Mouse (Mus musculus): ENCODE measurements at regions not wholly inside any gene's neighbourhood (a gene's known extent, or its start where the extent isn't known, plus 50 kb on each side); places are given as distances from the start of the nearest gene placed in this dataset.

DNA sequence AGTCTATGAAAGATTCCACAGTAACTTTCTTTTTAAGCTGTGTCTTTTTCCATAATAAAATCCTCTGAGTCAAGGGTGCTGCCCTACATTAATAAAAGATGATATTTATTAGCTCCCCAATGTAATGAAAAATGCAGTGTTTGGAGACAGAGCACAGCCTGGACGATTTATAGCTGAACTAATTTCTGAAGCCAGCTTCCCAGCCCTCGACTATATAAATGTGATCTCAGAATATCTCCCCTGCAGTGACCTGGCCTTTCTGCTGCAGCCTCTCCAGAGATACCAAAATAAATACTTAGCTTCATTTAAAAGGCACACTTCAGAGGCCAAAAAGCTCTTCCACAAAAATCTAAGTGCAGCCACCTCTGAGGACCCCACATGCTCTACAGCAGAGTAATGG, 534.7 kb downstream of the Zfp619 start:
- Histone ChIP-seq H3K4me1 (replicated peaks; ENCODE audit: control insufficient read depth, insufficient read depth, low read length) (no peaks in the 10 kb centered on the region), H3K27me3 (ENCODE audit: control insufficient read depth, insufficient read depth, low read length) (no peaks in the 10 kb centered on the region), H3K9ac (ENCODE audit: low read depth, low read length) (no peak overlapping the region), H3K4me3 (ENCODE audit: low read depth, low read length) (no peak overlapping the region), H3K4me2 (replicated peaks; ENCODE audit: low read depth, low read length) (no peak overlapping the region), H3K36me3 (ENCODE audit: control insufficient read depth, insufficient read depth, low read length) (no peaks in the 10 kb centered on the region), H3K27ac (ENCODE audit: low read depth, low read length) (no peak overlapping the region), H3K9me3 (ENCODE audit: control insufficient read depth, low read length) (no peaks in the 10 kb centered on the region)
- DNase-seq (ENCODE audit: low spot score) (no peak), ATAC-seq (ENCODE audit: low FRiP score) (no peak)
- 69% methylated on average over 2 of the region's 2 CpGs for WGBS

DNA sequence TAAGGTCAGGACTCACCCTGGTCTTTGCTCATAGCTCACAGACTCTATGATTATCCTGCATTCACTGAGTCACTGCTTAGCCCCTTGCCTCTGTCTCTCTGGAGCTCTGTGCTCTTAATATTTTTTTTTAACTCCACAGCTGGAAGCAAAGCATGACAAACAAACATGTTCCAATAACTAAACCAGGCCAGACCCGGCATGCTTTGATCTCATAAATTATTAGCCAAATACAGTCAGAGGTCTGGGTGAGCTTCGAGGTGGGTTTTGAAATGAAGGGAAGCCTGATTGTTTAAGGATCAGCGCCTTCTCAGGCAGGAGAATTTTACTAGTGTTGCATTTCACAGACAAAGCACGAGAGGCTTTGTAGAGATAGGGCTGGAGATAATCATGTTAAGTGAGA, 541.3 kb downstream of the Zfp619 start:
- no peaks in the 10 kb centered on the region for H3K9me3 ChIP-seq (ENCODE audit: control insufficient read depth, low read length)
- WGBS: 77% methylated on average over 4 of the region's 4 CpGs
- H3K9ac ChIP-seq (ENCODE audit: low read depth, low read length): no peak overlapping the region
- H3K27me3 ChIP-seq (ENCODE audit: control insufficient read depth, insufficient read depth, low read length): no peaks in the 10 kb centered on the region
- H3K4me2 ChIP-seq (replicated peaks; ENCODE audit: low read depth, low read length): no peak overlapping the region
- H3K4me1 ChIP-seq (replicated peaks; ENCODE audit: control insufficient read depth, insufficient read depth, low read length): no peaks in the 10 kb centered on the region
- no peak overlapping the region for H3K4me3 ChIP-seq (ENCODE audit: low read depth, low read length)
- H3K27ac ChIP-seq (ENCODE audit: low read depth, low read length): no peak overlapping the region
- ATAC-seq (ENCODE audit: low FRiP score) (no peak), DNase-seq (ENCODE audit: low spot score) (no peak)
- no peaks in the 10 kb centered on the region for H3K36me3 ChIP-seq (ENCODE audit: control insufficient read depth, insufficient read depth, low read length)

DNA sequence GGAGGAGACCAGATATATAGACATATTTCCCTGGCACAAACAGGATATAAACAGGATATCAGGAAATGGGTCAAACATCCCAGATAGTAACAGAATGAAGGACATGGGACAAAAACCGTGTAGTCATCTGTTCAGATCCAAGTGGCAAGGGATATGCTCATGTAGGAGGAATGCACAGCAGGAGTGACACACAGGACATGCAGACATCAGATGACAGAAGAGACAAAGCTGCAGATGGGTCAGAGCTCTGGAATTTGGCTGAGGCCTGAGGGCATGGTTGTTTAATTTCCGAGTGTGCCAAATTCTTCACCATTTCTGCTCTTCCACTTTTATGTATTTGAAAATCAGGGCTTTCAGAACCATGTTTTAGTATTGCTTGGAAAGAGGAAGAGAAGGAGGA, 547.1 kb downstream of the Zfp619 start:
- no peaks in the 10 kb centered on the region for H3K36me3 ChIP-seq (ENCODE audit: control insufficient read depth, insufficient read depth, low read length)
- no peak overlapping the region for H3K27ac ChIP-seq (ENCODE audit: low read depth, low read length)
- H3K4me1 ChIP-seq (replicated peaks; ENCODE audit: control insufficient read depth, insufficient read depth, low read length): no peaks in the 10 kb centered on the region
- H3K9ac ChIP-seq (ENCODE audit: low read depth, low read length): no peak overlapping the region
- H3K27me3 ChIP-seq (ENCODE audit: control insufficient read depth, insufficient read depth, low read length): no peaks in the 10 kb centered on the region
- no peak overlapping the region for H3K4me3 ChIP-seq (ENCODE audit: low read depth, low read length)
- ATAC-seq (ENCODE audit: low FRiP score): no peak
- WGBS: 61% methylated on average over 2 of the region's 2 CpGs
- H3K4me2 ChIP-seq (replicated peaks; ENCODE audit: low read depth, low read length): no peak overlapping the region
- H3K9me3 ChIP-seq (ENCODE audit: control insufficient read depth, low read length): no peaks in the 10 kb centered on the region
- no peak for DNase-seq (ENCODE audit: low spot score)

DNA sequence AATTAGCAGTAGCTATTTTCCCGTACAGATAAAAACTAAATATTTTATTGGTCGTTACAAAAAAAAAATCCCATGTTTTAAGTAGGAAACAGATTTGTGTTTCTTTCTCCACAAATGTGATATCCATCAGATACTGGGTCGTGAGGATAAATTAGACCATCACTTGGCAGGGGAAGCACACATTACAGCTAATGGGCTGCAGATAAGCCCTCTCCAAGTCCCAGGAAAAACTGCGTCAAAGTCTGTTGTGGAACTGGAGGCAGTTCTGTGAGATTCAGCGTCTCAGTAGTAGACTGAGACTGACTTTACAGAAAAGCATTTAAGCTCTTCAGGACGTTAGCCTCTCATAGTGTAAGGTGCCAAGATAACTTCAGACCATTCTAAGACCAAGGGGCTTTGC, 548.0 kb downstream of the Zfp619 start:
- H3K27me3 ChIP-seq (ENCODE audit: control insufficient read depth, insufficient read depth, low read length): no peaks in the 10 kb centered on the region
- DNase-seq (ENCODE audit: low spot score) (no peak), ATAC-seq (ENCODE audit: low FRiP score) (no peak)
- WGBS: 88% methylated on average over 6 of the region's 6 CpGs
- H3K4me1 ChIP-seq (replicated peaks; ENCODE audit: control insufficient read depth, insufficient read depth, low read length): no peaks in the 10 kb centered on the region
- no peaks in the 10 kb centered on the region for H3K36me3 ChIP-seq (ENCODE audit: control insufficient read depth, insufficient read depth, low read length)
- H3K27ac ChIP-seq (ENCODE audit: low read depth, low read length): no peak overlapping the region
- H3K4me2 ChIP-seq (replicated peaks; ENCODE audit: low read depth, low read length): no peak overlapping the region
- no peak overlapping the region for H3K9ac ChIP-seq (ENCODE audit: low read depth, low read length)
- no peaks in the 10 kb centered on the region for H3K9me3 ChIP-seq (ENCODE audit: control insufficient read depth, low read length)
- no peak overlapping the region for H3K4me3 ChIP-seq (ENCODE audit: low read depth, low read length)

DNA sequence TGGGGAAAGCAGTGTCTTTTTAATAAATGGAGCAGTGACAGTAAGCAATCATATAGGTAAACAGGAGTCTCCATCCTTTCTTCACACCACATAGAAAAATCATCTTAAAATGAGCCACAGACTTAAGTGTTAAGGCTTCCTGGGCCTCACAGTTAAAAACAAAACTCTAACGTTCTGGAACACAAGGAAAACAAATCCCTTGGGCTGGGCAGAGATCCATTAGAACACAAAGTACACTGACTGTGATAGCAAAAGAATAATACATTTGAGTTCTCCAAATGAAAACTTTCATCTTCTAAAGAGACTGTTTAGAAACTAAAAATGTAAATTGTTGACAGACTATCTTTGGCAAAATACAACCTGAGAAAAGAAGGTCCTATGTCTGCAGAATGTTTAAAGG, 549.8 kb downstream of the Zfp619 start:
- DNase-seq (ENCODE audit: low spot score) (no peak), ATAC-seq (ENCODE audit: low FRiP score) (no peak)
- Histone ChIP-seq H3K4me1 (replicated peaks; ENCODE audit: control insufficient read depth, insufficient read depth, low read length) (no peaks in the 10 kb centered on the region), H3K9ac (ENCODE audit: low read depth, low read length) (no peak overlapping the region), H3K27ac (ENCODE audit: low read depth, low read length) (no peak overlapping the region), H3K36me3 (ENCODE audit: control insufficient read depth, insufficient read depth, low read length) (no peaks in the 10 kb centered on the region), H3K27me3 (ENCODE audit: control insufficient read depth, insufficient read depth, low read length) (no peaks in the 10 kb centered on the region), H3K4me3 (ENCODE audit: low read depth, low read length) (no peak overlapping the region), H3K9me3 (ENCODE audit: control insufficient read depth, low read length) (no peaks in the 10 kb centered on the region), H3K4me2 (replicated peaks; ENCODE audit: low read depth, low read length) (no peak overlapping the region)
- WGBS: 76% methylated on average over 1 of the region's 1 CpGs

DNA sequence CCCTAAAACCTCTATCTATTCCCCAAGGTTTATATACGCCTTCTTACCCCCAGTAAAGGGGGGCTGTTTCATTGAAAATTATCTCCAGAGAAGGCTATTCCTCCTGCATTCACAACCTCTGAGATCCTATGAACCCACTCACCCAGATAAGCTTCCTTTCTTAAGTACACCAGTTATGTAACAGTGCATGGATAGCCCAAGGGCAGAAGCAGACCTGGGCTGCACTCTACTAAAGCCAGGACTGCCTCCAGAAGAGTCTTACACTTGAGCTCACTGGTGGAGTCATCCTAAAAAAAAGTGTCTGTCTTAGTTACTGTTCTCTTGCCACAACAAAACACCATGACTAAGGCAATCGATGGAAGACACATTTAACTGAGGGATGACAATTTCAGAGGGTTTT, 553.7 kb downstream of the Zfp619 start:
- Histone ChIP-seq H3K9me3 (ENCODE audit: control insufficient read depth, low read length) (no peaks in the 10 kb centered on the region), H3K4me1 (replicated peaks; ENCODE audit: control insufficient read depth, insufficient read depth, low read length) (no peaks in the 10 kb centered on the region), H3K36me3 (ENCODE audit: control insufficient read depth, insufficient read depth, low read length) (no peaks in the 10 kb centered on the region), H3K9ac (ENCODE audit: low read depth, low read length) (no peak overlapping the region), H3K27me3 (ENCODE audit: control insufficient read depth, insufficient read depth, low read length) (no peaks in the 10 kb centered on the region), H3K4me3 (ENCODE audit: low read depth, low read length) (no peak overlapping the region), H3K4me2 (replicated peaks; ENCODE audit: low read depth, low read length) (no peak overlapping the region), H3K27ac (ENCODE audit: low read depth, low read length) (no peak overlapping the region)
- DNase-seq (ENCODE audit: low spot score) (no peak), ATAC-seq (ENCODE audit: low FRiP score) (no peak)
- WGBS: 86% methylated on average over 2 of the region's 2 CpGs

DNA sequence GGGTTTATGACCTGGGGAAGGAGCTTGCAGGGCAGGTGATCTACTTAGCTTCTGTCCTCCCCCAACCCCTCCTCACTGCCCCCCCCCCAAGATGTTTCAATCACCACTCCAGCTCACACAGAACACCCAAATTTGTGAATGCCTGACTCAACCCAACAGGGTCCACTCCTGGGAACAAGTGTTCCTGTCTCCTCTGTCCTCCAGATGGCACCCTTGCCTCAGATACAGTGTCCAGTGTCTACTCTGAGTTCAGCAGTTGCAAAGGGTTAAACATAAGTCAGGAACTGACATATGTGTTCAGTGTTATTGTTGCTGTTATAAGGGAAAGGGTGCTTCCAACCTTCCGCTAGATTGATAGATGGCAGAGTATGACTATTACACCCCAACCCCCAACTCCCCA, 554.9 kb downstream of the Zfp619 start:
- DNase-seq (ENCODE audit: low spot score): peak; percentile 18
- Histone ChIP-seq H3K9ac (ENCODE audit: low read depth, low read length) (no peak overlapping the region), H3K4me1 (replicated peaks; ENCODE audit: control insufficient read depth, insufficient read depth, low read length) (no peaks in the 10 kb centered on the region), H3K4me3 (ENCODE audit: low read depth, low read length) (no peak overlapping the region), H3K9me3 (ENCODE audit: control insufficient read depth, low read length) (no peaks in the 10 kb centered on the region), H3K4me2 (replicated peaks; ENCODE audit: low read depth, low read length) (no peak overlapping the region), H3K36me3 (ENCODE audit: control insufficient read depth, insufficient read depth, low read length) (no peaks in the 10 kb centered on the region), H3K27ac (ENCODE audit: low read depth, low read length) (no peak overlapping the region), H3K27me3 (ENCODE audit: control insufficient read depth, insufficient read depth, low read length) (no peaks in the 10 kb centered on the region)
- whole genome bisulfite sequencing: 81% methylated on average over 1 of the region's 1 CpGs
- ATAC-seq (ENCODE audit: low FRiP score): no peak; the same call in 1 of the 2 replicates

DNA sequence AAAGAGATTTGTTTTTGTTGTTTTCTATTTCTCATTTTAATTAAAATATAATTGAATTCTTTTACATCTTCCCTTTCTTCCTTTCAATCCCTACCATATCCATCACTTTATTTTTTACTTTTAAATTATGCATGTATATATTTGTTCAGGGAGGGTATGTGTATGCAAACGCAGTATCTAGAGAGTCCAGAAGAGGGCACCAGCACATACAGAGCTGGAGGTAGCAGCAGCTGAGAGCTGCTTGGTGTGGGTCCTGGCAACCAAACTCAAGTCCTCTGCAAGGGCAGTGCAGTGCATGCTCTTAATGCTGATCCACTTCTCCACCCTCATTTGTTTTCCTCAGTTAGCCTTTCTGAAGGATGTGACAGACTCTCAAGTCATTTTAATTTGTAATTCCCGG, 568.7 kb downstream of the Zfp619 start:
- Histone ChIP-seq H3K27ac (ENCODE audit: low read depth, low read length) (no peak overlapping the region), H3K36me3 (ENCODE audit: control insufficient read depth, insufficient read depth, low read length) (no peaks in the 10 kb centered on the region), H3K9ac (ENCODE audit: low read depth, low read length) (no peak overlapping the region), H3K4me1 (replicated peaks; ENCODE audit: control insufficient read depth, insufficient read depth, low read length) (no peaks in the 10 kb centered on the region), H3K9me3 (ENCODE audit: control insufficient read depth, low read length) (no peaks in the 10 kb centered on the region), H3K27me3 (ENCODE audit: control insufficient read depth, insufficient read depth, low read length) (no peaks in the 10 kb centered on the region), H3K4me3 (ENCODE audit: low read depth, low read length) (no peak overlapping the region), H3K4me2 (replicated peaks; ENCODE audit: low read depth, low read length) (no peak overlapping the region)
- ATAC-seq (ENCODE audit: low FRiP score) (no peak), DNase-seq (ENCODE audit: low spot score) (peak; percentile 21)
- WGBS: 57% methylated on average over 2 of the region's 2 CpGs

DNA sequence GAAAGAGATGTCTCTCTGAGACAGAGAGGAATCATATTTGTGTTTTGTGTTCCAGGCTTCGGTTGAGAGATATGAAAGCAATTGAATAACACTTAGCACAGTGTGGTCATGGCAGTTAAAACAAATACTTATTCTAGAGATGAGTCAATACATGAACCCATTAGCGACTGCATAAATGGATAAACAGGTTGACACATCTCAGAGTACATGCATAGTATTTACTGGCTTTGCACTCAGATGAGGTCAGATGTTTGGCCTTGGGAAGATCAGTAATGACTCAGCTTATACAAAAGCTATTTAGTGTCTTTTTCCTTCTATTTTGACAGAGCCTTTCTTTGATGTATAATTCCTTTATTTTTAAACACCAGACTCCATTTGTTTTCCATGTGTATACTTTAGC, 579.5 kb downstream of the Zfp619 start:
- Histone ChIP-seq H3K4me1 (replicated peaks; ENCODE audit: control insufficient read depth, insufficient read depth, low read length) (no peaks in the 10 kb centered on the region), H3K4me3 (ENCODE audit: low read depth, low read length) (no peak overlapping the region), H3K36me3 (ENCODE audit: control insufficient read depth, insufficient read depth, low read length) (no peaks in the 10 kb centered on the region), H3K9ac (ENCODE audit: low read depth, low read length) (no peak overlapping the region), H3K9me3 (ENCODE audit: control insufficient read depth, low read length) (no peaks in the 10 kb centered on the region), H3K4me2 (replicated peaks; ENCODE audit: low read depth, low read length) (no peak overlapping the region), H3K27ac (ENCODE audit: low read depth, low read length) (no peak overlapping the region), H3K27me3 (ENCODE audit: control insufficient read depth, insufficient read depth, low read length) (no peaks in the 10 kb centered on the region)
- WGBS: 89% methylated on average over 2 of the region's 2 CpGs
- DNase-seq (ENCODE audit: low spot score): no peak
- no peak for ATAC-seq (ENCODE audit: low FRiP score)

Measured in hindbrain, embryonic 11.5 days (tissue).